Mouse (Mus musculus) myocyte (in vitro differentiated cells): Measurements from ENCODE around the gene Tbc1d23.

Experiments used
- CEBPB ChIP-seq: IDR thresholded peaks from 2 replicates; pipeline ENCODE4 v1.6.1; 2011; ENCODE audit warnings: mild to moderate bottlenecking, moderate library complexity; ENCODE audit not compliant: poor library complexity, insufficient read depth, severe bottlenecking
- E2F4 ChIP-seq: IDR thresholded peaks from one replicate; pipeline ENCODE4 v1.6.1; 2011; ENCODE audit warnings: mild to moderate bottlenecking, control low read depth, moderate library complexity; ENCODE audit not compliant: insufficient read depth
- MAX ChIP-seq: IDR thresholded peaks from one replicate; pipeline ENCODE4 v1.6.1; 2011; ENCODE audit warnings: low read depth, mild to moderate bottlenecking, control low read depth
- MYOD1 ChIP-seq, 3 experiments: IDR thresholded peaks; one replicate each; pipeline ENCODE4 v1.6.1; 2011; ENCODE audit warnings: control low read depth in 2 of 3, low read depth in 2 of 3, mild to moderate bottlenecking in 2 of 3, moderate library complexity in 1 of 3; ENCODE audit not compliant: insufficient read length in 2 of 3, control insufficient read depth in 1 of 3
- POLR2A ChIP-seq: IDR thresholded peaks from one replicate; pipeline ENCODE4 v1.6.1; 2011; ENCODE audit warnings: low read depth, mild to moderate bottlenecking, control low read depth, moderate library complexity; ENCODE audit not compliant: insufficient read length
- POLR2AphosphoS2 ChIP-seq: IDR thresholded peaks from one replicate; pipeline ENCODE4 v1.6.1; 2011; ENCODE audit warnings: low read depth, control low read depth; ENCODE audit not compliant: insufficient read length
- USF1 ChIP-seq: IDR thresholded peaks from one replicate; pipeline ENCODE4 v1.6.1; 2011; ENCODE audit warnings: low read depth, mild to moderate bottlenecking, control low read depth, moderate library complexity

- TF ChIP-seq POLR2A (no peak), MYOD1 (IDR thresholded peaks at IDR 0.05; ENCODE audit: control insufficient read depth in 1 of 3, insufficient read length in 2 of 3, low read depth in 2 of 3) (no peak), MAX (no peak), E2F4 (no peak), USF1 (no peak), POLR2AphosphoS2 (no peak), CEBPB (no peak)
Measured at GRCm38 (mm10) chr16:57243858-57244248, 12.5 kb upstream of the Tbc1d23 start.
